Mouse (Mus musculus) left cerebral cortex, postnatal 25 days (tissue): ENCODE results near the gene Rad51b. TPM values are rescaled to one million over a fixed set of nuclear protein-coding genes. Genes with fewer than 3 reads are reported as not detected.

Experiments
- DNase-seq, 2 experiments: peaks; one replicate each; pipeline ENCODE4 v3.0.0; 2022; ENCODE audit warnings: low spot score in 2 of 2, mixed read lengths in 1 of 2
- intact Hi-C: fragments of 180-260 bp; cut with DNase I; formaldehyde crosslinking; loops from one replicate; pipeline ENCODE4 v1.15.1; 2025
- total RNA-seq, 2 experiments: library from RNA; stranded (reverse); gene quantifications; 2 replicates each; pipeline ENCODE4 v1.2.3; 2021

Rad51b gene
- total RNA-seq, 2 experiments from 2014 or later = 0.32 TPM; not detected in 1

DNA sequence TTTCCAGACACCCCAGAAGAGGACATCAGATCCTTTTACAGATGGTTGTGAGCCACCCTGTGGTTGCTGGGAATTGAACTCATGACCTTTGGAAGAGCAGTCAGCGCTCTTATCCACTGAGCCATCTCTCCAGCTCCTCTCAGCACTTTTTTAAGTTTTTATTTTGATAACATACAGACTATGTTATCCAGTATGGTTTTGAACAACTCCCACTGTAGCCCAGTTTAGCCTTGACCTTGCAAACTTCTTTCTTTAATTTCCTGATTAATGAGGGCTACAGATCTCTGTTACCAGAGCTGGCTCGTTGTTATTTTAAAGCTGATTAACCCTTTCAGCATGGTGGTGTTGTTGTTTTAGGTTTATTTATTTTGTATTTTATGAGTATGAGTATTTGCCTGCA, 29.2 kb downstream of the Rad51b start:
- intact Hi-C loops = no loop called here
- DNase-seq = no peak

- intact Hi-C loops = no loop called here
- DNase-seq = no peak
Measured at GRCm38 (mm10) chr12:79326745-79327144, 29.7 kb downstream of the Rad51b start.

DNA sequence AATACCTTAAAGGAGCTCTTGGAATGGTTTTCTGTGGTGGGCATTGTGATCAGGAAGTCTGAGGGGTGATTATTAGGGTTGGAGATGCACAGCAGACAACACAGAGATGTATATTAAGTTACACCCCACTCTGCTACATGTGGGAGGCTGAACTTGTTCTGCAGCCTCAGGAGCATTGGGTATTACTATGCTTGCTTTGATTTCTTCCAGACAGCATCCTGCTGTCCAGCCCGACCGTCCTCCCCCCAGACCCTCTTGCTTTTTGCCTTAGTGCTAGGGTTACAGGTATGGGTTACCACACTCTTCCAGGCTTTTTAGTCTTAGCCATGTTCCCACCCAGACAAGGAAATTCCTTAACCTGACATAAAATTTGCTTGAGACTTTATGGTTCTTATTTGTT, 30.8 kb downstream of the Rad51b start:
- DNase-seq = no peak

GRCm38 (mm10) chr12:79330571-79330970, 33.5 kb downstream of the Rad51b start:
- DNase-seq = no peak
- intact Hi-C loops = no loop called here

More for the DNA sequence above, 30.8 kb downstream of the Rad51b start:
- intact Hi-C loops = no loop called here

DNA sequence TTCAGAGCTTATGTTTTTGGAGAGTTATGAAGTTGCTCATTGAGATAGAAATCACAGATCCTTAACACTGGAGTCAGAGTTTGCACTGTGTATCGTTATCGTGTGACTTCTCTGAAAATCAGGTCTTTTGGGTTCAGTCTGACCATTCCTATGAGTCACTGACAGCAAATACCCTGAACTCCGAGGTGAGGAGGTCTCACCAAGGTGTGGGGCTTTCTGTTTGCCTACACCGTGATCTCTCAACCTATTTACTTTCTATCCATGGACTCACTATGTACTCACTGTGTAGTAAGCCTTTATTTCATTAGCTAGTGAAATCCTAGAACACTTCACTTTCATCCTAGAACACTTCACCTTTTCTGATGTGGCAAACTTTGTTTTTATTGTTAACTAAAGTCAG, 34.6 kb downstream of the Rad51b start:
- no peak for DNase-seq
- intact Hi-C loops = no loop called here

- intact Hi-C loops = no loop called here
- no peak for DNase-seq
Measured at GRCm38 (mm10) chr12:79338791-79339190, 41.7 kb downstream of the Rad51b start.

DNA sequence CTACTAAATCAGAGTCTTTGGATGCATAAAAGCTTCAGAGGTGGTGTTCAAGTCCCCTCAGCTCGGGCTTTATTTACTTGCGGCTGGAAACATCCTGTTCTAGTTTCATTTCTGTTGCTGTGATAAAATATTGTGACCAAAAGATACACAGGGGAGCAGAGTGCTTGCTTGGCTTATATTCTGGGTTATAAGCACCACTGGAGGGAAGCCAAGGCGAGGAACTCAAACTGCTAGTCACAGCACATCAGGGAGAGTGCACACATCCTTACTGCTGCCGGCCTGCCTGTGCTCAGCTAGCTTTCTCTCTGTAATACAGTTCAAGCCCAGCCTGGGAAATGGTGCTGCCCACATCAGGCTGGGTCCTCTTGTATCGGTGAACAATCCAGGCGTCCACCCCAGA, 43.4 kb downstream of the Rad51b start:
- intact Hi-C loops = no loop called here

DNA sequence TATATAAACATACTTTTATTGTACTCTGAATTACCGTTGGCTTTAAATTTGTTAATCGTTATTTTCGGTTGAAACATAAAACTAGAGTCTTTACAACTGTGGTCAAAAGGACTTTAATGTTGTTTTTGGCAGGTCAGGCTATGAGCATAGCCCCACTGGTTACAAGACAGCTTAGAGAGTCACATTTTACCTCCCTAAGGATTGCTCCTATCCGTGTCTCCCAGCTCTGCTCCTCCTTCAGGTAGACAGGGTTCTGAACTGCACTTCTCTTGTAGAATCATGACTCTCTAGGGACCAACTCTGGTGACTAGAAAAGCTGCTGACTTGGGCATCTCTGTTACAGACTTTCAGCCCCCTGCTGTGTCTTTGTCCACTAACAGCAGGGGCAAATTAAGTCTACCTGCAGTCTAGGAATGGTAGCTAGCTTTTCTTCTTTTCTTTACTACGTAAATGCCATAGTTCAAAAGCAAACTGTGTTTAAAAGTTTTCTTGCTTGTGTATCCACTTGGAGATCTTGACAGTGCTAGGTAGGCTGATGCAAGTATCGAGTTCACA, 44.3 kb downstream of the Rad51b start:
- intact Hi-C loops = no loop called here
- DNase-seq = no peak

More for the DNA sequence above, 43.4 kb downstream of the Rad51b start:
- no peak for DNase-seq

DNA sequence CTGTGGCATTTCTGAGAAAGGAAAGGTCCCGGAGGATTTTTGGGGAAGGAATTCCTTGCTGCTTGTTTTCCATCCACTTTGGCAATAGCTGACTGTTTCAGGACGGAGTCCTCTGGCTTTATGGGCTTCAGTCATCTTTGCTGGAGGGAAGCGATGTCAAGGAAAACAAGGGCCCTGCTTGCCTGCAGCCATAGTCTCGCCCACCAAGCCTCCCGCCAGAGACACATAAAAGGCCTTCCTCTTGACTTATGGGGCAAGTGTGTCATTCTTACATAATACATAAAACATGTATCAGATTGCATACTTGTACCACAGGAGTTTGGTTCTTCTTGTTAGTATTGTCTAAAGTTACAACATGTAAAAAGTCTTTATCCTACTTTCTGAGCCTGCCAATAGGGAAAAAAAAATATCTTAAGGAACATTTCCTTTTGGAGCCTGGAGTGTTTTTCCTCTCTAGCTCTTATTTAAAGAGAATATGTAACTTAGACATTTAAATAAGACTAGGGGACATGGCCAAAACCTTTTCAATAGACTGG, 49.2 kb downstream of the Rad51b start:
- intact Hi-C loops = no loop called here
- no peak for DNase-seq

GRCm38 (mm10) chr12:79347643-79348042, 50.6 kb downstream of the Rad51b start:
- peak; percentile 59 to 83 for DNase-seq
- intact Hi-C loops = no loop called here

DNA sequence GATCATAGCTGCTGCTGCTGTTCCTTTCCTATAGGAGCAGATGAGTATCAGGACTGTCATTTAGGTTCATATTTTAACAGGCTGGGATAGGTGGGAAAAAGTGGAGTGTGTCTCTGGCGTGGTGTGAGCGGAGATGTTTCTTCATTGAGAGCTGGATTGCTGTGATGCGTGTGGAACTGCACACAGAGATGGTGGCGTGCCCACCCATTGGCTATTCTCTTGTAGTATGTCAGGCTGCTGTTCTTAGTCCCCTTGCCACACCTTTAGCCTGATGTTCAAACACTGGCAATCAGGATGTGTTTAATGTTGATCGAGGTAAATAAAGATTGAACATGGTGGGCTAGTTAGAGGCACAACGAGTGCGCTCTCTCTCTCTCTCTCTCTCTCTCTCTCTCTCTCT, 54.4 kb downstream of the Rad51b start:
- intact Hi-C loops = no loop called here
- no peak for DNase-seq

DNA sequence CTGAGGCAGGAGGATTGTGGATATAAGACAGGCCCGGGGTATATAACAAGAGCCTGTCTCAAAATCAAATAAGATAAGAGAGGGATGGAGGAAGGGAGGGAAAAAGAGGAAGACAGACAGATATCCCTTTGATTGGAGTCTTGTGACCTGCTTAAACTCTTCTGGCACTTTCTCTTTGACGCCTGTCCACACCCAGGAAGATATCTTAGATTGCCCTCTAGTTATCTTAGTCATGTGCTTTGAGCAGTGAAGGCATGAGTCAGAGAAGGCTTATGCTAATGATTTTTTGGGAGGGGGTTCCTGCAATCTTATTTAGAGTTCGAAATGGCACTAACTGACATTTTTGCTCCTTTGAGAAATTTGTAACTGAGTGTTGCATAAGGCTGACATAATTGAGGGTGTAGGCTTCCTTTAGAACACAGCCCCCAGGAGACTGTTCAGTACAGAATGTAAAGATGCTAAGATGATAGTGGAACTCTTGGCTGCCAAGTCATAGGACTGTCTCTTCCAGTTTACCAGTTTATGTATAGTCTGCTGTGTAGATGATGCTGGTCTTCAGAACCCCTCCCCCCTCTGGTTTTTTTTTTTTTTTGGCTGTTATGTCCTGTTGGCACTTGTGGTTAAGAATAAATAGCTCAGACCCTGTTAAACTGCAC, 55.1 kb downstream of the Rad51b start:
- DNase-seq = peak in 1 of 2 experiments; percentile 43
- intact Hi-C loops = no loop called here

DNA sequence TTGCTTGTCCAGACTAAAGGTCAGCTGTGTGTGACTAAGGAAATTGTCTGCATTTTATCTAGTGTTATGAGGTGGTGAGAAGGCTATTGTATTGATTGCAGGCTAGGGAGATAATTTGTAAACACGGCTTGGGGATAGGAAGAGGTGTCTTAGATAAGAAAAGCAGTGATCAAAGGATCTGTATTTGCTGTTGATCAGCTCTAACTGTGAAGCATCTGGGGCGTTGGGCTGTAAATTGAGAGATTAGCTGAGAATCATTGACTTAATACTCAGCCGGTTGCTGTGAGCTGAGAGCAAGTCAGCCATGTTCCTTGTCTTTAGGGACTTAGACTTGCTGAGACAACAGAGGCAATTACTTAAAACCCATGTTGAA, 55.6 kb downstream of the Rad51b start:
- intact Hi-C loops = no loop called here
- DNase-seq = no peak

DNA sequence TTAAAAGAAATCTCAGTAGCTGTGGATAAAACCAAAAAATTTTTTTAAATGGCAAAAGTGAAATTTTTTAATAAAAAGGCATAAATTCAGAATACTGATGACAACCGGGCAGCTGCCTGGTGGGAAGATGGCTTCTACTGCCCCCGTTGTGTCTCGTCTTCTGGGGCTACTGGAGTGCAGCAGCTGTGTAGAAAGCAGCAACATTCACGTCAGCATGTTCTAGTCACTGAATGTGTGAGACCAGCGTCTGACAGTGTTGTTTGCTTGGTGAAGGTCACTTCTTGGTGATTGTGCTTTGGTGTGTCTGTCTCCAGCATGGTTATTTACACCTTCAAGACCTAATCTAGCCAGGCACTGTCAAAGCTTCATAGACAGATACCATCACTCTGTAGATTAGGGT, 56.3 kb downstream of the Rad51b start:
- DNase-seq = no peak
- intact Hi-C loops = no loop called here

- DNase-seq = peak in 1 of 2 experiments; percentile 23
- intact Hi-C loops = loop anchor here (5.0 kb wide), 2 partner anchors 258 to 373 kb away; no protein-coding TSS in a partner anchor
Measured at GRCm38 (mm10) chr12:79354621-79355020, 57.5 kb downstream of the Rad51b start.

GRCm38 (mm10) chr12:79356138-79356537, 59.1 kb downstream of the Rad51b start:
- no peak for DNase-seq
- intact Hi-C loops = loop anchor here (5.0 kb wide), 2 partner anchors 256 to 371 kb away; no protein-coding TSS in a partner anchor

- no peak for DNase-seq
- intact Hi-C loops = loop anchor here (2.0 to 5.0 kb wide), 4 partner anchors 255 to 783 kb away; no protein-coding TSS in a partner anchor
Measured at GRCm38 (mm10) chr12:79357631-79358030, 60.5 kb downstream of the Rad51b start.

DNA sequence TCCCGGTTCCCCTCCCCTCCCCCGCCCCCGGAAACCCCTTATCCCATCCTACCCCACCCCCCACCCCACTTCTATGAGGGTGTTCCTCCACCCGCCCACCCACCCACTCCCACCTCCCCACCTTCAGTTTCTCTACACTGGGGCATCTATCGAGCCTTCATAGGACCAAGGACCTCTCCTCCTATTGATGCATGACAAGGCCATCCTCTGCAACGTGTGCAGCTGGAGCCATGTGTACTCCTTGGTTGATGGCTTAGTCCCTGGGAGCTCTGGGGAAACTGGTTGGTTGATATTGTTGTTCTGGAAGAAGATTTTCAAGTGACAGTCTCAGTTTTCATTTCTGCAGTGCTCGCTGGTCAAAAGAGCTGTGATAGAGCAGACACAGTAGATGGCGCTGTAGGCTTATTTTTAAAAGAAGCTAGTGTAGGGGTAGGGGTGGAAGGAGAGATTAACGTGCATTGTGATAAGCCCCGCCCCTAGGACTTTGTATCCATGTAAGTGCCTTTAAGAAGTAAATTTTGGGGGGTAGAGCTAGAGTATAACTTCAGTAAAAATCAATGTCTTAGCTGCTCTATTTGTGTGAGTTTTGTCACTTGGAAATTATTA, 61.6 kb downstream of the Rad51b start:
- intact Hi-C loops = loop anchor here (2.0 to 5.0 kb wide), 4 partner anchors 254 to 782 kb away; no protein-coding TSS in a partner anchor
- peak; percentile 56 to 73 for DNase-seq

DNA sequence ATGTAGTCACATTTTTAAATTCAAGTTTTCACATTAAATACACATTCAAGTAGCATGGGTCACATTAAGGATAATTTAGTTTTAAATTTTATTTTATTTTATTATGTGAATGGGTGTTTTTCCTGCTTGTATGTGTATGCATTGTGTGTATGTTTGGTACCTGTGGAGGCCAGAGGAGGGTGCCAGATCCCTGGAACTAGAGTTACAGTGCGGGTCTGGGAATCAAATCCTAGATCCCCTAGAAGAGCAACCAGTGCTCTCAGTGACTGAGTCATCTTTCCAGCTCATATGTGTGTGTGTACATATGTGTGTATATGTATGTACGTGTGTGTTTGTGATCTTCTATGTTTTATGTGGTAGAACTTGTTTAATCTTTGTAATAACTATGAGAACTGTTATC, 62.3 kb downstream of the Rad51b start:
- DNase-seq = no peak
- intact Hi-C loops = loop anchor here (2.0 to 5.0 kb wide), 4 partner anchors 253 to 781 kb away; no protein-coding TSS in a partner anchor

DNA sequence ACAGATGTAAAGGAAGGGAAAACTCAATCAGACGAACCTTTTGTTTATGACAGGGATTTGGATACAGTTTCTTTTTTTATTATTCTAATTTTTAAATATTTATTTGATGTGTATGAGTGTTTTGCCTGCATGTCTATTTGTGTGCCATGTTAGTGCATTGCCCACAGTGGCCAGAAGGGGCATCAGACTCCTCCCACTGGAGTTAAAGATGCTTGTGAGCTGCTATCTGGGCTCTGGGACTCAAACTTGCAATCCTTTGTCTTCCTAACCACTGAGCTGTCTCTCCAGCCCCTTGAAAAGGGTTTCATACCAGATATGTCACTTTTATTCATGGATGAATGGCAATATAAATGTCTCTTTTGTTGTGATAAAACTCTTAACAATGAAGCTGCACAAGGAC, 65.1 kb downstream of the Rad51b start:
- no peak for DNase-seq
- intact Hi-C loops = no loop called here

DNA sequence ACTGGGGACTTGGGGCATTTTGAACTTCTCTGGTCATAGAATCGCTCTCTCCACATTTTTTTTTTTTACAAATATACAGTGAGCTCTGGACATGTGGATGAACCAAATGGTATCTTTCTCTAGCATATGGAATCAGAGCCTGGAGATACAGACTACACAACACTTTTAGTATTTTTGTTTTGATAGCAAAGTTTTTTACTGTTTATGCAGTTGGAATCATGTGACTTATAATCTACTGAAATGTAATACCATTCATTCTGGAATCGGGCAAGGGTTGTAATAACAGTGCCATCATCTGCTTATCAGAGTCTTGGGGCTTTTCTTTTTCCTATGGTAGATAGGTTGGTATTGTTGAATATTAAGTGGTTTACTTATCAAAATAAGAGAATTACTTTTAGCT, 67.2 kb downstream of the Rad51b start:
- no peak for DNase-seq
- intact Hi-C loops = no loop called here
